Mouse (Mus musculus) kidney, adult 2 months (tissue): ENCODE results near the gene Slc4a2. TPM values are rescaled to one million over a fixed set of nuclear protein-coding genes. Genes with fewer than 3 reads are reported as not detected.
"Not testable (repeated sequence)": the region's sequence is repeated elsewhere in the genome, so short reads cannot be mapped to it uniquely, and the experiment has no call there.

Experiments
- DNase-seq: peaks from one replicate; pipeline ENCODE4 v3.0.0; 2021
- H3K27ac ChIP-seq: fragments of 200-500 bp; 2 replicates; pipeline ENCODE4 v1.5.1; 2012; ENCODE audit warnings: low read depth, low read length, control low read depth, inconsistent platforms; ENCODE audit not compliant: insufficient read depth
- H3K27me3 ChIP-seq: fragments of 200-500 bp; replicated peaks from 2 replicates; pipeline ENCODE4 v1.6.1; 2012; ENCODE audit warnings: mild to moderate bottlenecking, moderate library complexity, low read length, inconsistent platforms; ENCODE audit not compliant: control insufficient read depth, insufficient read depth
- H3K36me3 ChIP-seq: fragments of 200-500 bp; 2 replicates; pipeline ENCODE4 v1.6.1; 2012; ENCODE audit warnings: mild to moderate bottlenecking, moderate library complexity, low read length, inconsistent platforms; ENCODE audit not compliant: control insufficient read depth, insufficient read depth
- H3K4me1 ChIP-seq: fragments of 200-500 bp; 2 replicates; pipeline ENCODE4 v1.6.1; 2011; ENCODE audit warnings: low read length; ENCODE audit not compliant: control insufficient read depth, insufficient read depth
- H3K4me3 ChIP-seq: fragments of 200-500 bp; 2 replicates; pipeline ENCODE4 v1.5.1; 2011; ENCODE audit warnings: mild to moderate bottlenecking, low read depth, low read length, control low read depth; ENCODE audit not compliant: insufficient read depth
- CTCF ChIP-seq: fragments of 200-500 bp; conservative IDR thresholded peaks from 2 replicates; pipeline ENCODE4 v1.5.1; 2011; ENCODE audit warnings: low read depth, mild to moderate bottlenecking, control low read depth, low read length, moderate library complexity, mixed read lengths; ENCODE audit not compliant: insufficient read depth, insufficient read length
- POLR2A ChIP-seq: fragments of 200-500 bp; IDR thresholded peaks from one replicate; pipeline ENCODE4 v1.6.1; 2011; ENCODE audit warnings: low read depth, low read length, control low read depth
- WGBS: fragments of 180-500 bp; shearing (Covaris S2); methylation state at CpG from one replicate; pipeline ENCODE4 v1.1.7; 2018; 5-methylcytosine and 5-hydroxymethylcytosine counted together
- polyA plus RNA-seq: library from polyadenylated mRNA; depleted of rRNA; stranded (reverse); fragments of >200 nt; gene quantifications from 2 replicates; pipeline ENCODE4 v1.2.3, GENCODE M21; 2012

Slc4a2 gene
- polyA plus RNA-seq, 1 experiment, result 56.8 TPM

- Histone ChIP-seq H3K36me3 (no peaks in the 10 kb centered on the region), H3K27me3 (no peaks in the 10 kb centered on the region), H3K4me3 (peak overlapping the region; percentile 68), H3K27ac (peak overlapping the region; percentile 94), H3K4me1 (peaks cover 8% of the 10 kb centered on the region; the same call in 1 of the 2 replicates)
- peak; percentile 99 for DNase-seq
- WGBS, result 1% methylated on average over 36 of the region's 36 CpGs
- no peak for TF ChIP-seq POLR2A
- peak; percentile 81 for TF ChIP-seq CTCF
Observed at GRCm38 (mm10) chr5:24394165-24394894, 29.3 kb upstream of the Slc4a2 start.

- H3K27me3 ChIP-seq, H3K36me3 ChIP-seq, H3K4me3 ChIP-seq, H3K27ac ChIP-seq, DNase-seq, H3K4me1 ChIP-seq: not testable (repeated sequence)
- 69% methylated on average over 6 of the region's 6 CpGs for WGBS
Observed at GRCm38 (mm10) chr5:24396254-24396653, 27.4 kb upstream of the Slc4a2 start.

GRCm38 (mm10) chr5:24399686-24400085 is 24.0 kb upstream of the Slc4a2 start:
- Histone ChIP-seq H3K36me3 (no peaks in the 10 kb centered on the region), H3K27ac (no peak overlapping the region), H3K4me3 (no peak overlapping the region), H3K4me1 (peaks cover 2% of the 10 kb centered on the region; the same call in 1 of the 2 replicates), H3K27me3 (no peaks in the 10 kb centered on the region)
- WGBS, result 89% methylated on average over 10 of the region's 10 CpGs
- no peak for DNase-seq
- no peak for TF ChIP-seq CTCF
- no peak for TF ChIP-seq POLR2A

- H3K36me3 ChIP-seq, result no peaks in the 10 kb centered on the region
- no peak for DNase-seq
- 89% methylated on average over 11 of the region's 11 CpGs for WGBS
- H3K27me3 ChIP-seq, result no peaks in the 10 kb centered on the region
- H3K27ac ChIP-seq, result no peak overlapping the region
- no peak for TF ChIP-seq POLR2A
- TF ChIP-seq CTCF, result no peak
- peaks cover 2% of the 10 kb centered on the region; the same call in 1 of the 2 replicates for H3K4me1 ChIP-seq
- H3K4me3 ChIP-seq, result no peak overlapping the region
Observed at GRCm38 (mm10) chr5:24400362-24400761, 23.3 kb upstream of the Slc4a2 start.

GRCm38 (mm10) chr5:24400911-24401605 is 22.6 kb upstream of the Slc4a2 start:
- Histone ChIP-seq H3K4me3 (no peak overlapping the region), H3K27ac (no peak overlapping the region), H3K27me3 (no peaks in the 10 kb centered on the region), H3K4me1 (peaks cover 2% of the 10 kb centered on the region; the same call in 1 of the 2 replicates), H3K36me3 (no peaks in the 10 kb centered on the region)
- TF ChIP-seq CTCF, result no peak
- TF ChIP-seq POLR2A, result no peak
- 86% methylated on average over 5 of the region's 5 CpGs for WGBS
- DNase-seq, result no peak

- no peaks in the 10 kb centered on the region for H3K4me1 ChIP-seq
- no peak for DNase-seq
- H3K36me3 ChIP-seq, result no peaks in the 10 kb centered on the region
Observed at GRCm38 (mm10) chr5:24401969-24402368, 21.7 kb upstream of the Slc4a2 start.

GRCm38 (mm10) chr5:24404594-24405360 is 18.9 kb upstream of the Slc4a2 start:
- DNase-seq, result no peak
- TF ChIP-seq CTCF, result no peak
- TF ChIP-seq POLR2A, result no peak
- no peak overlapping the region for H3K27ac ChIP-seq
- no peak overlapping the region for H3K4me3 ChIP-seq
- WGBS, result 86% methylated on average over 6 of the region's 6 CpGs
- H3K27me3 ChIP-seq, result no peaks in the 10 kb centered on the region
- H3K4me1 ChIP-seq, result no peaks in the 10 kb centered on the region
- H3K36me3 ChIP-seq, result no peaks in the 10 kb centered on the region

More at GRCm38 (mm10) chr5:24401969-24402368, 21.7 kb upstream of the Slc4a2 start:
- no peaks in the 10 kb centered on the region for H3K27me3 ChIP-seq
- TF ChIP-seq POLR2A, result no peak
- no peak for TF ChIP-seq CTCF
- H3K4me3 ChIP-seq, result no peak overlapping the region
- 74% methylated on average over 9 of the region's 9 CpGs for WGBS
- H3K27ac ChIP-seq, result no peak overlapping the region
